Mouse (Mus musculus) liver, adult 2 months (tissue): ENCODE data around the gene Gkn1.

Source experiments
- CTCF ChIP-seq: fragments of 200-500 bp; IDR thresholded peaks from 2 replicates; pipeline ENCODE4 v1.5.1; 2011; ENCODE audit warnings: low read depth, low read length, control low read depth
- POLR2A ChIP-seq: fragments of 200-500 bp; IDR thresholded peaks from 2 replicates; pipeline ENCODE4 v1.6.1; 2011; ENCODE audit warnings: low read length, control low read depth; ENCODE audit not compliant: insufficient read depth; ENCODE audit errors: extremely low read depth

DNA sequence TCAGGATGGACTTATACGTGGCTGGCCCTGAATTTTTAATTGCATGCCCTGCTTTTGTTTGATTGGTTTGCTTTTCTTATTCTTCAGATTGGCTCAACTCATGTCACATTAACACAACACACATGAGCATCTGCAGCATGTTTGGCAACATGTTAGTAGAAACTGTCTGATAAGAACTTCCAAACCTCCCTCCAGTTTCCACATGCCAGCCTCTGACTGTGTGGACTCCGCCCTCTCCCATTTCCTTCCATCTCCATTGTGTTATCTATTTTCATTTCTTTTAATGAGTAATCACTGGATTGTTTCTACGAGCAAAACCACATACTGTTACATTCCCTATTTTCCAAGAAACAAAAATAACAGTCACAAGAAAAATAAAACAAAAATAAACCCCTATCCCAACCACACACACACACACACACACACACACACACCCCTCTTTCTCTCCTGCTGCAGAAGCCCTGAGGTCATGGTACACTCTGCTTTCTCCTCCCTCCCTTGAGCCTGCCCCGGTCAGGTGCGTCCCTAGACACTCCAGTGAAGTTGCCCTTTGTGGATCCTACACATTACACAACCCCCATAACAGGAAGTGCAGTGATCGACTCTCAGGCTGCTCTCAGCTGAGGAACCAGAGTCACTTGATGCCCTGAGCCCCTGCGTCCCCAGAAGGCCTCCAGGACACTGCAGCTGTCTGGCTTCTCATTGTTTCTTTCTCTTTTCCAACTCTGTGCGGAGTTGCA lies 42.9 kb upstream of the Gkn1 start:
- no peak for TF ChIP-seq POLR2A
- TF ChIP-seq CTCF: no peak
